Mouse (Mus musculus): Measurements from ENCODE around the gene Metap1.

GRCm38 (mm10) chr3:138442612-138443464 lies 46.5 kb downstream of the Metap1 start, which contains the start of gene Adh5:
- TF ChIP-seq CTCF (IDR thresholded peaks at IDR 0.05; ENCODE audit: insufficient read depth, low read depth, low read length) (no peak), POLR2A (IDR thresholded peaks at IDR 0.05; ENCODE audit: insufficient read depth, low read depth, low read length) (0 out of 2 replicates have a peak, but pooled peaks have one; percentile 70)
